Mouse (Mus musculus): ENCODE results near the gene Gapdh. TPM values are rescaled to one million over a fixed set of nuclear protein-coding genes. Genes with fewer than 3 reads are reported as not detected.

Gene Gapdh
- polyA plus RNA-seq, 1 experiment from 2014 or later: 1,850 TPM

- no peak for DNase-seq (ENCODE audit: low spot score)
- Histone ChIP-seq H3K27ac (replicated peaks; ENCODE audit: low read depth, low read length) (no peak overlapping the region), H3K9ac (ENCODE audit: low read depth, low read length) (no peak overlapping the region), H3K9me3 (ENCODE audit: control insufficient read depth, low read length) (no peaks in the 10 kb centered on the region), H3K27me3 (replicated peaks; ENCODE audit: control insufficient read depth, insufficient read depth, low read length) (no peaks in the 10 kb centered on the region), H3K4me1 (ENCODE audit: control insufficient read depth, insufficient read depth, low read length) (no peaks in the 10 kb centered on the region), H3K4me3 (ENCODE audit: low read depth, low read length) (no peak overlapping the region), H3K4me2 (ENCODE audit: low read depth, low read length) (no peak overlapping the region), H3K36me3 (ENCODE audit: control insufficient read depth, insufficient read depth, low read length) (peaks cover 97% of the 10 kb centered on the region)
- 92% methylated on average over 7 of the region's 7 CpGs for WGBS
- ATAC-seq (ENCODE audit: low read depth): no peak
Measured at GRCm38 (mm10) chr6:125179601-125180000, 13.3 kb upstream of the Gapdh start.

GRCm38 (mm10) chr6:125175469-125175868, 9.2 kb upstream of the Gapdh start:
- DNase-seq (ENCODE audit: low spot score) (no peak), ATAC-seq (ENCODE audit: low read depth) (no peak)
- Histone ChIP-seq H3K4me1 (ENCODE audit: control insufficient read depth, insufficient read depth, low read length) (no peaks in the 10 kb centered on the region), H3K9ac (ENCODE audit: low read depth, low read length) (no peak overlapping the region), H3K36me3 (ENCODE audit: control insufficient read depth, insufficient read depth, low read length) (peaks cover 99% of the 10 kb centered on the region), H3K27me3 (replicated peaks; ENCODE audit: control insufficient read depth, insufficient read depth, low read length) (no peaks in the 10 kb centered on the region), H3K4me2 (ENCODE audit: low read depth, low read length) (no peak overlapping the region), H3K27ac (replicated peaks; ENCODE audit: low read depth, low read length) (no peak overlapping the region), H3K4me3 (ENCODE audit: low read depth, low read length) (no peak overlapping the region), H3K9me3 (ENCODE audit: control insufficient read depth, low read length) (no peaks in the 10 kb centered on the region)
- 92% methylated on average over 5 of the region's 5 CpGs for WGBS

GRCm38 (mm10) chr6:125173256-125173655, 7.0 kb upstream of the Gapdh start:
- Histone ChIP-seq H3K9ac (ENCODE audit: low read depth, low read length) (no peak overlapping the region), H3K4me1 (ENCODE audit: control insufficient read depth, insufficient read depth, low read length) (no peaks in the 10 kb centered on the region), H3K27ac (replicated peaks; ENCODE audit: low read depth, low read length) (no peak overlapping the region), H3K4me2 (ENCODE audit: low read depth, low read length) (no peak overlapping the region), H3K9me3 (ENCODE audit: control insufficient read depth, low read length) (no peaks in the 10 kb centered on the region), H3K36me3 (ENCODE audit: control insufficient read depth, insufficient read depth, low read length) (peaks cover 99% of the 10 kb centered on the region), H3K27me3 (replicated peaks; ENCODE audit: control insufficient read depth, insufficient read depth, low read length) (no peaks in the 10 kb centered on the region), H3K4me3 (ENCODE audit: low read depth, low read length) (no peak overlapping the region)
- WGBS: 89% methylated on average over 7 of the region's 7 CpGs
- DNase-seq (ENCODE audit: low spot score): no peak
- no peak for ATAC-seq (ENCODE audit: low read depth)

GRCm38 (mm10) chr6:125172474-125172873, 6.2 kb upstream of the Gapdh start:
- H3K4me2 ChIP-seq (ENCODE audit: low read depth, low read length): no peak overlapping the region
- H3K27ac ChIP-seq (replicated peaks; ENCODE audit: low read depth, low read length): no peak overlapping the region
- H3K9me3 ChIP-seq (ENCODE audit: control insufficient read depth, low read length): no peaks in the 10 kb centered on the region
- DNase-seq (ENCODE audit: low spot score) (no peak), ATAC-seq (ENCODE audit: low read depth) (no peak)
- peaks cover 99% of the 10 kb centered on the region for H3K36me3 ChIP-seq (ENCODE audit: control insufficient read depth, insufficient read depth, low read length)
- no peak overlapping the region for H3K4me3 ChIP-seq (ENCODE audit: low read depth, low read length)
- 87% methylated on average over 2 of the region's 2 CpGs for WGBS
- H3K4me1 ChIP-seq (ENCODE audit: control insufficient read depth, insufficient read depth, low read length): peaks cover 3% of the 10 kb centered on the region; the same call in 1 of the 2 replicates
- H3K27me3 ChIP-seq (replicated peaks; ENCODE audit: control insufficient read depth, insufficient read depth, low read length): no peaks in the 10 kb centered on the region
- no peak overlapping the region for H3K9ac ChIP-seq (ENCODE audit: low read depth, low read length)

GRCm38 (mm10) chr6:125170194-125170593, 3.9 kb upstream of the Gapdh start:
- Histone ChIP-seq H3K27ac (replicated peaks; ENCODE audit: low read depth, low read length) (no peak overlapping the region), H3K27me3 (replicated peaks; ENCODE audit: control insufficient read depth, insufficient read depth, low read length) (no peaks in the 10 kb centered on the region), H3K4me2 (ENCODE audit: low read depth, low read length) (no peak overlapping the region), H3K9ac (ENCODE audit: low read depth, low read length) (no peak overlapping the region), H3K36me3 (ENCODE audit: control insufficient read depth, insufficient read depth, low read length) (peaks cover 78% of the 10 kb centered on the region), H3K4me3 (ENCODE audit: low read depth, low read length) (no peak overlapping the region), H3K9me3 (ENCODE audit: control insufficient read depth, low read length) (no peaks in the 10 kb centered on the region), H3K4me1 (ENCODE audit: control insufficient read depth, insufficient read depth, low read length) (peaks cover 14% of the 10 kb centered on the region)
- ATAC-seq (ENCODE audit: low read depth) (no peak), DNase-seq (ENCODE audit: low spot score) (no peak)
- 83% methylated on average over 6 of the region's 6 CpGs for WGBS

- DNase-seq (ENCODE audit: low spot score): no peak
- no peak overlapping the region for H3K27ac ChIP-seq (replicated peaks; ENCODE audit: low read depth, low read length)
- WGBS: 91% methylated on average over 14 of the region's 14 CpGs
- peaks cover 72% of the 10 kb centered on the region for H3K36me3 ChIP-seq (ENCODE audit: control insufficient read depth, insufficient read depth, low read length)
- H3K9me3 ChIP-seq (ENCODE audit: control insufficient read depth, low read length): no peaks in the 10 kb centered on the region
- no peak overlapping the region for H3K4me2 ChIP-seq (ENCODE audit: low read depth, low read length)
- H3K27me3 ChIP-seq (replicated peaks; ENCODE audit: control insufficient read depth, insufficient read depth, low read length): no peaks in the 10 kb centered on the region
- H3K9ac ChIP-seq (ENCODE audit: low read depth, low read length): no peak overlapping the region
- peaks cover 22% of the 10 kb centered on the region for H3K4me1 ChIP-seq (ENCODE audit: control insufficient read depth, insufficient read depth, low read length)
- no peak overlapping the region for H3K4me3 ChIP-seq (ENCODE audit: low read depth, low read length)
- ATAC-seq (ENCODE audit: low read depth): no peak
Measured at GRCm38 (mm10) chr6:125168086-125168485, 1.8 kb upstream of the Gapdh start.

- Histone ChIP-seq H3K27ac (replicated peaks; ENCODE audit: low read depth, low read length) (peak overlapping the region; percentile 95), H3K4me1 (ENCODE audit: control insufficient read depth, insufficient read depth, low read length) (peaks cover 22% of the 10 kb centered on the region), H3K4me3 (ENCODE audit: low read depth, low read length) (peak overlapping the region; percentile 70), H3K4me2 (ENCODE audit: low read depth, low read length) (peak overlapping the region; percentile 94), H3K27me3 (replicated peaks; ENCODE audit: control insufficient read depth, insufficient read depth, low read length) (no peaks in the 10 kb centered on the region), H3K9ac (ENCODE audit: low read depth, low read length) (peak overlapping the region; percentile 66), H3K36me3 (ENCODE audit: control insufficient read depth, insufficient read depth, low read length) (peaks cover 68% of the 10 kb centered on the region), H3K9me3 (ENCODE audit: control insufficient read depth, low read length) (no peaks in the 10 kb centered on the region)
- peak; percentile 86 for DNase-seq (ENCODE audit: low spot score)
- ATAC-seq (ENCODE audit: low read depth): peak; percentile 35
- 18% methylated on average over 9 of the region's 10 CpGs for WGBS
Measured at GRCm38 (mm10) chr6:125166861-125167650, 789 bp upstream of the Gapdh start.

- H3K36me3 ChIP-seq (ENCODE audit: control insufficient read depth, insufficient read depth, low read length): peaks cover 68% of the 10 kb centered on the region
- H3K9ac ChIP-seq (ENCODE audit: low read depth, low read length): peak overlapping the region; percentile 95
- H3K4me3 ChIP-seq (ENCODE audit: low read depth, low read length): peak overlapping the region; percentile 70
- DNase-seq (ENCODE audit: low spot score): peak; percentile 99
- peak overlapping the region; percentile 95 for H3K27ac ChIP-seq (replicated peaks; ENCODE audit: low read depth, low read length)
- H3K4me1 ChIP-seq (ENCODE audit: control insufficient read depth, insufficient read depth, low read length): peaks cover 22% of the 10 kb centered on the region
- H3K9me3 ChIP-seq (ENCODE audit: control insufficient read depth, low read length): no peaks in the 10 kb centered on the region
- no peaks in the 10 kb centered on the region for H3K27me3 ChIP-seq (replicated peaks; ENCODE audit: control insufficient read depth, insufficient read depth, low read length)
- ATAC-seq (ENCODE audit: low read depth): peak; percentile 90
- 1% methylated on average over 36 of the region's 36 CpGs for WGBS
- peak overlapping the region; percentile 94 for H3K4me2 ChIP-seq (ENCODE audit: low read depth, low read length)
Measured at GRCm38 (mm10) chr6:125165328-125165891, 857 bp downstream of the Gapdh start.
